Mouse (Mus musculus) midbrain, embryonic 11.5 days (tissue): ENCODE results near the gene Mst1. TPM values are rescaled to one million over a fixed set of nuclear protein-coding genes. Genes with fewer than 3 reads are reported as not detected.

Source experiments
- ATAC-seq: fragments of 200-750 bp; cut with Nextera tagmentation; 2 replicates; pipeline ENCODE4 v1.8.0; 2017; ENCODE audit warnings: moderate TSS enrichment, moderate library complexity; ENCODE audit not compliant: low FRiP score
- DNase-seq: peaks from one replicate; pipeline ENCODE4 v3.0.0; 2015; ENCODE audit warnings: low spot score; ENCODE audit errors: missing footprints
- H3K27ac ChIP-seq: fragments of 300-500 bp; sonication (generic); 2 replicates; pipeline ENCODE4 v1.5.1; 2014; ENCODE audit warnings: low read depth, low read length
- H3K27me3 ChIP-seq: fragments of 300-500 bp; sonication (generic); 2 replicates; pipeline ENCODE4 v1.6.1; 2014; ENCODE audit warnings: mild to moderate bottlenecking, low read length, moderate library complexity, mixed read lengths; ENCODE audit not compliant: control insufficient read depth, insufficient read depth
- H3K36me3 ChIP-seq: fragments of 300-500 bp; sonication (generic); 2 replicates; pipeline ENCODE4 v1.6.1; 2014; ENCODE audit warnings: mild to moderate bottlenecking, low read length, moderate library complexity, mixed read lengths; ENCODE audit not compliant: control insufficient read depth, insufficient read depth
- H3K4me1 ChIP-seq: fragments of 300-500 bp; sonication (generic); 2 replicates; pipeline ENCODE4 v1.6.1; 2014; ENCODE audit warnings: low read length; ENCODE audit not compliant: control insufficient read depth, insufficient read depth
- H3K4me2 ChIP-seq: fragments of 300-500 bp; sonication (generic); 2 replicates; pipeline ENCODE4 v1.6.1; 2014; ENCODE audit warnings: mild to moderate bottlenecking, moderate library complexity
- H3K4me3 ChIP-seq: fragments of 300-500 bp; sonication (generic); 2 replicates; pipeline ENCODE4 v1.5.1; 2014; ENCODE audit warnings: low read depth, low read length
- H3K9ac ChIP-seq: fragments of 300-500 bp; sonication (generic); 2 replicates; pipeline ENCODE4 v1.6.1; 2014; ENCODE audit warnings: low read length
- H3K9me3 ChIP-seq: fragments of 300-500 bp; sonication (generic); 2 replicates; pipeline ENCODE4 v1.6.1; 2016; ENCODE audit warnings: low read length; ENCODE audit not compliant: control insufficient read depth
- WGBS: fragments of 180-500 bp; shearing (Covaris S2); extraction: QIAGEN DNeasy Blood & Tissue Kit; methylation state at CpG from one replicate; pipeline ENCODE4 v1.1.7; 2014; 5-methylcytosine and 5-hydroxymethylcytosine counted together
- polyA plus RNA-seq: library from polyadenylated mRNA; unstranded; fragments of >200 nt; fragmentation: Nextera tagmentation; extraction: Ambion mirVana; gene quantifications from 2 replicates; pipeline ENCODE4 v1.2.1, GENCODE M21; 2014

Gene Mst1
- polyA plus RNA-seq: 0.47 and 0.78 TPM in 2 replicates

- Histone ChIP-seq H3K4me2 (peak within 1 kb of the TSS; percentile 88), H3K27ac (no peak within 1 kb of the TSS), H3K4me1 (peaks cover 11% of the 10 kb centered on the region; the same call in 1 of the 2 replicates), H3K9me3 (no peaks in the 10 kb centered on the region), H3K9ac (peak within 1 kb of the TSS; percentile 90), H3K27me3 (peaks cover 24% of the 10 kb centered on the region), H3K36me3 (peaks cover 3% of the 10 kb centered on the region; the same call in 1 of the 2 replicates), H3K4me3 (peak within 1 kb of the TSS; percentile 71)
- no peak for DNase-seq
- WGBS: 77% methylated on average over 5 of the region's 5 CpGs
- ATAC-seq: no peak
Measured at GRCm38 (mm10) chr9:108080168-108080567, at the start of gene Mst1. Gene Mst1 (plus strand): TSS chr9:108080436.

GRCm38 (mm10) chr9:108032126-108032525 lies 48.1 kb upstream of the Mst1 start:
- peaks cover 14% of the 10 kb centered on the region for H3K36me3 ChIP-seq
- H3K9me3 ChIP-seq: no peaks in the 10 kb centered on the region
- H3K27me3 ChIP-seq: no peaks in the 10 kb centered on the region
- ATAC-seq: no peak
- no peak for DNase-seq
- no peaks in the 10 kb centered on the region for H3K4me1 ChIP-seq
- H3K4me2 ChIP-seq: no peak overlapping the region
- WGBS: 85% methylated on average over 5 of the region's 5 CpGs
- H3K4me3 ChIP-seq: no peak overlapping the region
- no peak overlapping the region for H3K27ac ChIP-seq
- H3K9ac ChIP-seq: no peak overlapping the region

GRCm38 (mm10) chr9:108035331-108036156 lies 44.7 kb upstream of the Mst1 start:
- Histone ChIP-seq H3K27ac (no peak overlapping the region), H3K4me3 (no peak overlapping the region), H3K27me3 (no peaks in the 10 kb centered on the region), H3K4me1 (no peaks in the 10 kb centered on the region), H3K9me3 (no peaks in the 10 kb centered on the region), H3K36me3 (peaks cover 5% of the 10 kb centered on the region), H3K4me2 (no peak overlapping the region), H3K9ac (no peak overlapping the region)
- ATAC-seq (no peak), DNase-seq (no peak)
- 100% methylated on average over 2 of the region's 2 CpGs for WGBS

GRCm38 (mm10) chr9:108044751-108045492 lies 35.3 kb upstream of the Mst1 start:
- ATAC-seq (no peak), DNase-seq (no peak)
- no peak overlapping the region for H3K27ac ChIP-seq
- no peaks in the 10 kb centered on the region for H3K9me3 ChIP-seq
- H3K4me3 ChIP-seq: no peak overlapping the region
- H3K4me2 ChIP-seq: no peak overlapping the region
- no peak overlapping the region for H3K9ac ChIP-seq
- H3K36me3 ChIP-seq: peaks cover 15% of the 10 kb centered on the region
- no peaks in the 10 kb centered on the region for H3K27me3 ChIP-seq
- peaks cover 14% of the 10 kb centered on the region for H3K4me1 ChIP-seq
- 97% methylated on average over 8 of the region's 8 CpGs for WGBS

- ATAC-seq (no peak), DNase-seq (no peak)
- Histone ChIP-seq H3K27ac (no peak overlapping the region), H3K4me1 (peaks cover 14% of the 10 kb centered on the region), H3K36me3 (peaks cover 14% of the 10 kb centered on the region), H3K9ac (no peak overlapping the region), H3K27me3 (no peaks in the 10 kb centered on the region), H3K4me2 (no peak overlapping the region), H3K9me3 (no peaks in the 10 kb centered on the region), H3K4me3 (no peak overlapping the region)
- WGBS: 82% methylated on average over 4 of the region's 4 CpGs
Measured at GRCm38 (mm10) chr9:108046582-108046981, 33.7 kb upstream of the Mst1 start.

- H3K9me3 ChIP-seq: no peaks in the 10 kb centered on the region
- peak overlapping the region; percentile 87 for H3K4me2 ChIP-seq
- 48% methylated on average over 17 of the region's 17 CpGs for WGBS
- ATAC-seq (no peak), DNase-seq (peak; percentile 84)
- H3K36me3 ChIP-seq: peaks cover 14% of the 10 kb centered on the region
- peak overlapping the region; percentile 76 for H3K4me3 ChIP-seq
- H3K27ac ChIP-seq: peak overlapping the region; percentile 48; the same call in 1 of the 2 replicates
- peak overlapping the region; percentile 58; the same call in 1 of the 2 replicates for H3K9ac ChIP-seq
- no peaks in the 10 kb centered on the region for H3K27me3 ChIP-seq
- peaks cover 14% of the 10 kb centered on the region for H3K4me1 ChIP-seq
Measured at GRCm38 (mm10) chr9:108047601-108048565, 32.4 kb upstream of the Mst1 start.

GRCm38 (mm10) chr9:108048566-108048955 lies 31.7 kb upstream of the Mst1 start:
- no peaks in the 10 kb centered on the region for H3K27me3 ChIP-seq
- H3K4me3 ChIP-seq: peak overlapping the region; percentile 76
- H3K27ac ChIP-seq: peak overlapping the region; percentile 48; the same call in 1 of the 2 replicates
- peaks cover 14% of the 10 kb centered on the region for H3K36me3 ChIP-seq
- peak overlapping the region; percentile 87 for H3K4me2 ChIP-seq
- DNase-seq: peak; percentile 91
- peak overlapping the region; percentile 58 for H3K9ac ChIP-seq
- no peak; the same call in 1 of the 2 replicates for ATAC-seq
- H3K4me1 ChIP-seq: peaks cover 17% of the 10 kb centered on the region
- 1% methylated on average over 19 of the region's 19 CpGs for WGBS
- no peaks in the 10 kb centered on the region for H3K9me3 ChIP-seq

GRCm38 (mm10) chr9:108049016-108049455 lies 31.2 kb upstream of the Mst1 start, which contains the start of gene Gmppb:
Gene Gmppb (plus strand): TSS chr9:108049242.
- no peaks in the 10 kb centered on the region for H3K27me3 ChIP-seq
- H3K4me3 ChIP-seq: peak within 1 kb of the TSS; percentile 76
- peaks cover 17% of the 10 kb centered on the region for H3K4me1 ChIP-seq
- H3K9ac ChIP-seq: peak within 1 kb of the TSS; percentile 75
- DNase-seq: peak; percentile 99
- peaks cover 14% of the 10 kb centered on the region for H3K36me3 ChIP-seq
- peak within 1 kb of the TSS; percentile 87 for H3K4me2 ChIP-seq
- ATAC-seq: peak; percentile 96
- no peaks in the 10 kb centered on the region for H3K9me3 ChIP-seq
- under 1% methylated on average over 39 of the region's 39 CpGs for WGBS
- peak within 1 kb of the TSS; percentile 48 for H3K27ac ChIP-seq
